8 mouse cellular contexts compared by ENCODE assay signal in genomic region chr7:18958384-18958766, GRCm38 (mm10). TPM values are rescaled to one million over a fixed set of nuclear protein-coding genes. Genes with fewer than 3 reads are reported as not detected.
A peak's percentile ranks its signal among the peaks of the same experiment; 100 is the strongest.
DNase-seq lines count a peak whose midpoint lies in the region; ATAC-seq and TF ChIP-seq lines count a peak whose summit lies in the region.

No protein-coding gene starts in this region.

- peak overlapping the region; percentile 67 for H3K4me3 ChIP-seq in kidney, adult 2 months (ENCODE audit: insufficient read depth, low read depth, low read length)
- peak overlapping the region; percentile 28 for H3K4me3 ChIP-seq in forebrain, postnatal 0 days (ENCODE audit: low read depth, low read length)
- H3K4me3 ChIP-seq in macrophage (ENCODE audit: inconsistent target) = peak overlapping the region; percentile 14; the same call in 1 of the 2 replicates

- H3K4me2 ChIP-seq in forebrain, postnatal 0 days (ENCODE audit: low read depth) = peak overlapping the region; percentile 56

- H3K9me3 ChIP-seq in forebrain, postnatal 0 days (ENCODE audit: low read length) = no peaks in the 10 kb centered on the region

- TF ChIP-seq CTCF in kidney, adult 2 months (conservative IDR thresholded peaks at IDR 0.05; ENCODE audit: insufficient read depth, insufficient read length, low read depth, low read length) = no peak
- no peak for TF ChIP-seq CTCF in Patski (IDR thresholded peaks at IDR 0.05)
- no peak for TF ChIP-seq CTCF in forebrain, postnatal 0 days (IDR thresholded peaks at IDR 0.05; ENCODE audit: low read depth)

- H3K79me2 ChIP-seq in macrophage (ENCODE audit: inconsistent target) = no peaks in the 10 kb centered on the region

- H3K36me3 ChIP-seq in kidney, adult 2 months (ENCODE audit: control insufficient read depth, insufficient read depth, low read length) = no peaks in the 10 kb centered on the region
- peaks cover 42% of the 10 kb centered on the region for H3K36me3 ChIP-seq in forebrain, postnatal 0 days (ENCODE audit: insufficient read depth)
- H3K36me3 ChIP-seq in macrophage (ENCODE audit: inconsistent target) = no peaks in the 10 kb centered on the region

- no peaks in the 10 kb centered on the region for H3K27me3 ChIP-seq in kidney, adult 2 months (replicated peaks; ENCODE audit: control insufficient read depth, insufficient read depth, low read length)
- H3K27me3 ChIP-seq in Patski = no peaks in the 10 kb centered on the region
- H3K27me3 ChIP-seq in forebrain, postnatal 0 days (ENCODE audit: insufficient read depth, low read length) = no peaks in the 10 kb centered on the region

- H3K9ac ChIP-seq in forebrain, postnatal 0 days = peak overlapping the region; percentile 48

- WGBS in kidney, adult 2 months = 3% methylated on average over 21 of the region's 21 CpGs
- whole genome bisulfite sequencing in forebrain, postnatal 0 days = 5% methylated on average over 20 of the region's 21 CpGs
- 6% methylated on average over 21 of the region's 21 CpGs for WGBS in macrophage (ENCODE audit: missing documents)

- in situ Hi-C loops in Patski (cut with MboI; ENCODE audit: low pct_unique_long_range_greater_than_20kb) = no loop called here

- TF ChIP-seq POLR2A in kidney, adult 2 months (IDR thresholded peaks at IDR 0.05; ENCODE audit: low read depth, low read length) = no peak

- ATAC-seq in Patski = peak; percentile 32
- ATAC-seq in forebrain, postnatal 0 days = peak; percentile 7; the same call in 1 of the 2 replicates

- CTCF ChIA-PET in Patski (lab: Charles Lee) = interaction anchor here (0.6 kb wide), 1 partner anchor 47 kb away, joined by 3 read pairs; no protein-coding TSS in a partner anchor

- no peak overlapping the region for H3K27ac ChIP-seq in kidney, adult 2 months (ENCODE audit: insufficient read depth, low read depth, low read length)
- no peak overlapping the region for H3K27ac ChIP-seq in forebrain, postnatal 0 days (ENCODE audit: low read depth, low read length)
- H3K27ac ChIP-seq in macrophage = no peak overlapping the region

- POLR2A ChIA-PET in Patski (lab: Charles Lee) = interaction anchor here (0.5 to 1.0 kb wide), 2 partner anchors 8 to 10 kb away, joined by 3 to 4 read pairs; no protein-coding TSS in a partner anchor

- DNase-seq in kidney, adult 2 months = peak; percentile 22
- no peak for DNase-seq in kidney, postnatal 4 days
- no peak for DNase-seq in Patski (ENCODE audit: low read depth, low spot score)
- no peak for DNase-seq in forebrain, postnatal 0 days
- DNase-seq in thymus, postnatal 10 days (ENCODE audit: low spot score in 2 of 2) = no peak
- DNase-seq in right cerebral cortex, postnatal 25 days = no peak
- no peak for DNase-seq in frontal cortex, postnatal 10 days (ENCODE audit: low spot score in 2 of 2)

- H3K4me1 ChIP-seq in kidney, adult 2 months (ENCODE audit: control insufficient read depth, insufficient read depth, low read length) = no peaks in the 10 kb centered on the region
- peaks cover 9% of the 10 kb centered on the region; the same call in 1 of the 2 replicates for H3K4me1 ChIP-seq in forebrain, postnatal 0 days (ENCODE audit: insufficient read depth)

RNA-seq across cellular contexts. Expression of gene Nanos2, which starts 28.8 kb away (rescaled TPM):
- polyA plus RNA-seq in kidney, adult 2 months (2012; rRNA removed) = not detected in 2 replicates
- polyA plus RNA-seq in Patski (2021) (not detected), macrophage (2018) (not detected in 3 replicates)
- total RNA-seq in forebrain, postnatal 0 days (2014; rRNA removed) = 1.5 and 2.0 TPM in 2 replicates
- 0.49 and 0.76 TPM in 2 replicates for polyA plus RNA-seq in forebrain, postnatal 0 days (2015; fragmentation: Nextera tagmentation; extraction: Ambion mirVana)
- not detected for total RNA-seq in macrophage (2018; cell fraction: chromatin; rRNA removed)
- total RNA-seq in macrophage (2018; cell fraction: cytosol; rRNA removed) = not detected
- total RNA-seq in macrophage (2018; cell fraction: nucleus; rRNA removed) = not detected

RNA-seq across cellular contexts. Expression of gene Mypop, which starts 32.7 kb away (rescaled TPM):
- polyA plus RNA-seq in kidney, adult 2 months (2012; rRNA removed) = 7.6 and 8.7 TPM in 2 replicates
- polyA plus RNA-seq in Patski (2021) (15.3 TPM), macrophage (2018) (0.25 to 0.49 TPM (median 0.46 TPM) in 3 replicates)
- 12.3 and 13.9 TPM in 2 replicates for total RNA-seq in forebrain, postnatal 0 days (2014; rRNA removed)
- 3.8 and 4.3 TPM in 2 replicates for polyA plus RNA-seq in forebrain, postnatal 0 days (2015; fragmentation: Nextera tagmentation; extraction: Ambion mirVana)
- total RNA-seq in macrophage (2018; cell fraction: chromatin; rRNA removed) = 1 to 10 TPM in 3 of 26 experiments, under 1 TPM in 9, not detected in 14; 0.25 to 2.4 (median 0.69) TPM
- under 1 TPM; 0.11 to 0.58 (median 0.24) TPM for total RNA-seq in macrophage (2018; cell fraction: cytosol; rRNA removed)
- total RNA-seq in macrophage (2018; cell fraction: nucleus; rRNA removed) = under 1 TPM in 17 of 26 experiments, not detected in 9; 0.25 to 0.96 (median 0.46) TPM

RNA-seq across cellular contexts. Expression of gene Nova2, which starts 32.7 kb away (rescaled TPM):
- 0.80 and 1.1 TPM in 2 replicates for polyA plus RNA-seq in kidney, adult 2 months (2012; rRNA removed)
- polyA plus RNA-seq in Patski (2021) (0.19 TPM), macrophage (2018) (0.01 TPM in 1 of 3 replicates, not detected in the others)
- total RNA-seq in forebrain, postnatal 0 days (2014; rRNA removed) = 15.4 and 19.5 TPM in 2 replicates
- polyA plus RNA-seq in forebrain, postnatal 0 days (2015; fragmentation: Nextera tagmentation; extraction: Ambion mirVana) = 7.2 and 11.4 TPM in 2 replicates
- 1 to 10 TPM in 1 of 26 experiments, under 1 TPM in 20, not detected in 5; 0.09 to 1.0 (median 0.37) TPM for total RNA-seq in macrophage (2018; cell fraction: chromatin; rRNA removed)
- under 1 TPM in 11 of 26 experiments, not detected in 15; under 0.01 to 0.06 (median 0.03) TPM for total RNA-seq in macrophage (2018; cell fraction: cytosol; rRNA removed)
- total RNA-seq in macrophage (2018; cell fraction: nucleus; rRNA removed) = under 1 TPM in 21 of 26 experiments, not detected in 5; 0.05 to 0.94 (median 0.18) TPM

RNA-seq across cellular contexts. Expression of gene Irf2bp1, which starts 45.5 kb away (rescaled TPM):
- 18.1 and 21.1 TPM in 2 replicates for polyA plus RNA-seq in kidney, adult 2 months (2012; rRNA removed)
- polyA plus RNA-seq in Patski (2021) = 31.5 TPM
- total RNA-seq in forebrain, postnatal 0 days (2014; rRNA removed) = 101 and 129 TPM in 2 replicates
- 27.0 and 27.2 TPM in 2 replicates for polyA plus RNA-seq in forebrain, postnatal 0 days (2015; fragmentation: Nextera tagmentation; extraction: Ambion mirVana)
- total RNA-seq in macrophage (2018; cell fraction: chromatin; rRNA removed) = 10 to 100 TPM in 5 of 26 experiments, 1 to 10 TPM in 15, under 1 TPM in 6; 0.41 to 14.2 (median 3.4) TPM
- 10 to 100 TPM in 17 of 26 experiments, 1 to 10 TPM in 9; 4.9 to 20.8 (median 13.7) TPM for total RNA-seq in macrophage (2018; cell fraction: cytosol; rRNA removed)
- 10 to 100 TPM in 13 of 26 experiments, 1 to 10 TPM in 13; 4.0 to 22.8 (median 10.1) TPM for total RNA-seq in macrophage (2018; cell fraction: nucleus; rRNA removed)
- 7.1 to 12.7 TPM (median 12.6 TPM) in 3 replicates for polyA plus RNA-seq in macrophage (2018)

RNA-seq across cellular contexts. Expression of gene Ccdc61, which starts 48.2 kb away (rescaled TPM):
- 19.8 and 21.3 TPM in 2 replicates for polyA plus RNA-seq in kidney, adult 2 months (2012; rRNA removed)
- 23.7 TPM for polyA plus RNA-seq in Patski (2021)
- 12.8 and 17.2 TPM in 2 replicates for total RNA-seq in forebrain, postnatal 0 days (2014; rRNA removed)
- polyA plus RNA-seq in forebrain, postnatal 0 days (2015; fragmentation: Nextera tagmentation; extraction: Ambion mirVana) = 21.6 and 23.2 TPM in 2 replicates
- 10 to 100 TPM in 25 of 26 experiments, 1 to 10 TPM in 1; 7.3 to 70.8 (median 37.5) TPM for total RNA-seq in macrophage (2018; cell fraction: chromatin; rRNA removed)
- total RNA-seq in macrophage (2018; cell fraction: cytosol; rRNA removed) = 10 to 100 TPM in 8 of 26 experiments, 1 to 10 TPM in 18; 3.2 to 12.8 (median 9.6) TPM
- total RNA-seq in macrophage (2018; cell fraction: nucleus; rRNA removed) = 10 to 100 TPM in 22 of 26 experiments, 1 to 10 TPM in 4; 9.2 to 41.6 (median 21.1) TPM
- polyA plus RNA-seq in macrophage (2018) = 4.1 to 8.9 TPM (median 8.4 TPM) in 3 replicates

Comparison
In these comparisons a context has a peak if more than half of its experiments do, and no peak if none do; other contexts are left out.
1. H3K4me3 ChIP-seq: peak in every context shown above with its lines; median percentile 67 in kidney, adult 2 months; 28 in forebrain, postnatal 0 days; 14 in macrophage.